Mouse (Mus musculus) hindbrain, postnatal 0 days (tissue): Measurements from ENCODE around the gene Parva. TPM values are rescaled to one million over a fixed set of nuclear protein-coding genes. Genes with fewer than 3 reads are reported as not detected.

ENCODE experiments used
- ATAC-seq: fragments of 200-750 bp; cut with Nextera tagmentation; 2 replicates; pipeline ENCODE4 v1.8.0; 2017; ENCODE audit warnings: mild to moderate bottlenecking, moderate TSS enrichment, moderate library complexity
- DNase-seq: peaks from one replicate; pipeline ENCODE4 v3.0.0-alpha.2; 2015; ENCODE audit warnings: low spot score
- H3K27ac ChIP-seq: fragments of 300-500 bp; sonication (generic); 2 replicates; pipeline ENCODE4 v1.5.1; 2014; ENCODE audit warnings: mild to moderate bottlenecking
- H3K27me3 ChIP-seq: fragments of 300-500 bp; sonication (generic); 2 replicates; pipeline ENCODE4 v1.6.1; 2014; ENCODE audit warnings: low read length, mixed read lengths; ENCODE audit not compliant: insufficient read depth
- H3K36me3 ChIP-seq: fragments of 300-500 bp; sonication (generic); 2 replicates; pipeline ENCODE4 v1.6.1; 2014; ENCODE audit warnings: low read length, mixed read lengths; ENCODE audit not compliant: insufficient read depth
- H3K4me1 ChIP-seq: fragments of 300-500 bp; sonication (generic); 2 replicates; pipeline ENCODE4 v1.6.1; 2014; ENCODE audit warnings: antibody characterized with exemption, low read length, mixed read lengths; ENCODE audit not compliant: insufficient read depth
- H3K4me2 ChIP-seq: fragments of 300-500 bp; sonication (generic); 2 replicates; pipeline ENCODE4 v1.6.1; 2014; ENCODE audit warnings: low read depth, mild to moderate bottlenecking, low read length, moderate library complexity, mixed read lengths
- H3K4me3 ChIP-seq: fragments of 300-500 bp; sonication (generic); 2 replicates; pipeline ENCODE4 v1.5.1; 2014; ENCODE audit warnings: low read length
- H3K9ac ChIP-seq: fragments of 300-500 bp; sonication (generic); replicated peaks from 2 replicates; pipeline ENCODE4 v1.6.1; 2014; ENCODE audit warnings: mild to moderate bottlenecking, low read length, moderate library complexity, mixed read lengths
- H3K9me3 ChIP-seq: fragments of 300-500 bp; sonication (generic); 2 replicates; pipeline ENCODE4 v1.6.1; 2016; ENCODE audit warnings: low read length, mixed read lengths
- CTCF ChIP-seq: IDR thresholded peaks from 2 replicates; pipeline ENCODE4 v1.5.1; 2016; ENCODE audit warnings: antibody characterized with exemption, control low read depth, low read depth
- WGBS: fragments of 180-500 bp; shearing (Covaris S2); extraction: QIAGEN DNeasy Blood & Tissue Kit; methylation state at CpG from one replicate; pipeline ENCODE4 v1.1.7; 2014; 5-methylcytosine and 5-hydroxymethylcytosine counted together
- polyA plus RNA-seq: library from polyadenylated mRNA; unstranded; fragments of >200 nt; fragmentation: Nextera tagmentation; extraction: Ambion mirVana; gene quantifications from 2 replicates; pipeline ENCODE4 v1.2.1, GENCODE M21; 2015
- total RNA-seq: library from RNA; depleted of rRNA; stranded (reverse); fragments of >200 nt; gene quantifications from 2 replicates; pipeline ENCODE4 v1.2.3, GENCODE M21; 2014

The Parva gene
- total and polyA plus RNA-seq, 2 experiments from 2014 or later, result 26.3 to 34.0 TPM

DNA sequence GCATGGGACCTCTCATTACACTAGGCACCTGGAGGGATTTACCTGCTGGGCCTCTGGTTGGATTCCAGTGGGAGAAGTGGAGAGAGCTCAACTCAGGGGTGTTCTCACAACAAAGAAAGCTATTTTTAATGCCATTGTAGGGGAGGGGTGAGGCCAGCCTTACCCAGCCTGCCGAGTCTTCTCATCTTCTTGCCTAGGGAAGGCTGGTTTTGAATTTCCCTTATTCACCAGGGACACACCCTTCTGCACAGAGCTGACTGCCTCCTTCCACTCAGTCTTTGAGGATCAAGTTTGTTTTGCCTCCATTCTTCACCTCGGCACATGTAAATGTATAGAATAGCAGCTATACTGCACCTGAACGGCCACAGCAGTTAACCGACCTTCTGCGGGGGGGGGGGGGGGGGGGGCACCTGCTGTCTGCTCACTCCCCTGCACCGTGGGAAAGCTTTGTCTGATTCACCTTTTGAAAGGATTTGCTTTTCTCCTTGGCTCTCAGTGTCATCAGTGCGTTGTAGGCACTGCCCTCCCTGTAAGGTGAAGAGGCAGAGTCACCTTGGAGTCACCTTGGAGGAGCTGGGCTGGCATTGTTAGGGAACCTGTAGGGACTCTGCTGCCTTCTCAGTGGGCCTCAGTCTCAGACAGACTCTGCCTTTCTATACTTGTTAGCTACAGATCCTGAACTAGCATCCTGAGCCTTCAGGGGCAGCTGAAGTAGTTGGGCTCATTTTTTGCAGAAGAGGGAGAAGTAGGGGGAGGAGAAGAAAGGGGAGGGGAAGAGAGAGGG is 10.4 kb upstream of the Parva start:
- peak overlapping the region; percentile 34 for H3K4me2 ChIP-seq
- 13% methylated on average over 7 of the region's 7 CpGs for WGBS

DNA sequence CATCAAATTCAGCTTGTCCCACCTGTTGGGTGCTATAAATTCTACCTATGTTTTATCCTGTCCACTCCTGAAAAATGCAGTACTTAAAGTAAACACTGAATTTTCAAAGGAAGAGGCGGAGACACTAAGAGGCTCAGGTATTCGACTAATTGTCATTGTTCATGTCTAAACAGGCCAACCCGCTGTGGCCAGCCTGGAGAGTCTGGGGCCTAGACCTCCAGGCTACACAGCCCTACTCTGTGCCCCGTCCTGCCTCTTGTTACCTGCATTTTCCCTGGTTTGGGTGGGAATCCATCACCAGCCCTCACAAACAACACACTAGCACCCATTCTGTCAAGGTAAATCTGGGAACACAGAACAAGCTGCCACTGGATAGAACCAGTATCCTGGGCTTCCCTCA is 9.7 kb upstream of the Parva start:
- Histone ChIP-seq H3K4me3 (no peak overlapping the region), H3K27ac (no peak overlapping the region), H3K4me1 (peaks cover 12% of the 10 kb centered on the region; the same call in 1 of the 2 replicates), H3K4me2 (no peak overlapping the region), H3K9ac (no peak overlapping the region), H3K9me3 (no peaks in the 10 kb centered on the region), H3K36me3 (no peaks in the 10 kb centered on the region), H3K27me3 (no peaks in the 10 kb centered on the region)
- DNase-seq (no peak), ATAC-seq (no peak)
- WGBS, result 78% methylated on average over 4 of the region's 4 CpGs
- no peak for TF ChIP-seq CTCF

More for the DNA sequence above, 10.4 kb upstream of the Parva start:
- Histone ChIP-seq H3K27ac (peak overlapping the region; percentile 15; the same call in 1 of the 2 replicates), H3K36me3 (no peaks in the 10 kb centered on the region), H3K9me3 (no peaks in the 10 kb centered on the region), H3K4me3 (no peak overlapping the region), H3K4me1 (peaks cover 12% of the 10 kb centered on the region; the same call in 1 of the 2 replicates), H3K9ac (no peak overlapping the region), H3K27me3 (no peaks in the 10 kb centered on the region)
- no peak for DNase-seq
- ATAC-seq, result peak; percentile 45; the same call in 1 of the 2 replicates
- no peak for TF ChIP-seq CTCF

DNA sequence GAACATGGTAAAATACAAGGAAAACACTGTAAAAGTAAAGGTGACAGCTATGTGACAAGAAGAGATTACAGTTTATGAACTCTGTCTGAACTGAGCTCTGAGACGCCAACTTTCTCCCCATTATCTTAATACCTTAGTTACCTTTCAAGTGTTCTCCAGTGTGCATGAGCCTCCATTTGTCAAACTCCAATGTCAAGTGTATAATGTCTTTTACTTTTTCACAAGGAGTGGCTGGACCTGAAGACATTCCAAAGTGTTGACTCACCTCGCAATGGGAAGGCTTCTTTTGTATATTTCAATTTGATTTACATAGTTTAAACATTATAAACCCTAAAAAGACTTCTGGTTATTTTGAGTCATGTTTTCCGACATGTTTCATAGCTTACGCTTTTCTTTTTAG is 3.9 kb upstream of the Parva start:
- no peaks in the 10 kb centered on the region for H3K9me3 ChIP-seq
- H3K4me3 ChIP-seq, result no peak overlapping the region
- no peaks in the 10 kb centered on the region for H3K27me3 ChIP-seq
- DNase-seq (no peak), ATAC-seq (no peak)
- WGBS, result 93% methylated on average over 4 of the region's 4 CpGs
- peaks cover 4% of the 10 kb centered on the region; the same call in 1 of the 2 replicates for H3K4me1 ChIP-seq
- H3K36me3 ChIP-seq, result no peaks in the 10 kb centered on the region
- H3K27ac ChIP-seq, result no peak overlapping the region
- H3K9ac ChIP-seq, result no peak overlapping the region
- no peak overlapping the region for H3K4me2 ChIP-seq
- no peak for TF ChIP-seq CTCF

DNA sequence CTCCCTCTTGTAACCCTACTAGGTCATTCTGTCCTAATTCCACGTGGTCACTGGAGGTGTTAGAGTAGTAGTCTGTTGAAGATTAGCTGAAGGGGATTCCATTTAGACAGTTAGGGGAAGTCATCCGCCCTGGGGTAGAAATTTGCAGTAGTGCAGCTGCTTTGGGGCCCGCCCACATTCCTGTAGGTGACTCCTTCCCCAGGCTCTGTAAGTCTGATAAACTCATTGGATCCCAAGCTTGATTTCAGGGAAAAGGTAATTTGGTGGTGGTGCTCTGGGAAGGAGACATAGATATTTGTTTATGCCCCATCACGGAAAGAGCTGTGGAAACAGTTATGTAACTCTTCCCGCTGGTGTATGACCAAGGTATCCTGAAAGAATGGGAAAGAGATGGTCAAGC is 494 bp upstream of the Parva start:
- 64% methylated on average over 5 of the region's 5 CpGs for WGBS
- H3K36me3 ChIP-seq, result no peaks in the 10 kb centered on the region
- H3K9me3 ChIP-seq, result no peaks in the 10 kb centered on the region
- 0 out of 2 replicates have a peak overlapping the region, but pooled peaks have one; percentile 88 for H3K27ac ChIP-seq
- DNase-seq, result no peak
- TF ChIP-seq CTCF, result no peak
- no peak overlapping the region for H3K4me3 ChIP-seq
- peaks cover 4% of the 10 kb centered on the region; the same call in 1 of the 2 replicates for H3K4me1 ChIP-seq
- ATAC-seq, result no peak
- no peak overlapping the region for H3K9ac ChIP-seq
- peak overlapping the region; percentile 97; the same call in 1 of the 2 replicates for H3K4me2 ChIP-seq
- H3K27me3 ChIP-seq, result no peaks in the 10 kb centered on the region

DNA sequence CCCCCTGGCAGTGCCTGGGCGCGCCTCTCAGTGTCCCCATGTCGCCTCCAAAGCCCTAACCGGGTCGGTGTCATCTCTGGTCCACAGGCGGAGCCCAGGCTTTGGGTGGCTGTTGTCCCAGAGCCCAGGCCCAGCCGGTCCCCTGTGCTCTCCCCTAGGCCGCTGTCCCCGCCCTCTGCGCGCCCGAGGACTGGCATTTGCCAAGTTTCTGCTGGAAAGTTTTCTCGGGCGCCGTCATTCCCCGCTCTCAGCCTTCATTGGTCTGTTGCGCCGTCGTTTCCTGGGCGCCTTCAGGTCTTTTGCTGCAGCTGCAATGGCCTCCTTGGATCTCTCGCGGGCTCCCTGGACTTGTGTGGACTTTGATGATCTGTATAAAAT is 842 bp downstream of the Parva start:
- Histone ChIP-seq H3K9me3 (no peaks in the 10 kb centered on the region), H3K27me3 (no peaks in the 10 kb centered on the region), H3K27ac (peak overlapping the region; percentile 88), H3K4me1 (peaks cover 4% of the 10 kb centered on the region; the same call in 1 of the 2 replicates), H3K4me2 (peak overlapping the region; percentile 97), H3K9ac (peak overlapping the region; percentile 74), H3K36me3 (no peaks in the 10 kb centered on the region), H3K4me3 (peak overlapping the region; percentile 68)
- under 1% methylated on average over 22 of the region's 22 CpGs for WGBS
- DNase-seq (peak; percentile 84), ATAC-seq (peak; percentile 91)
- no peak; the same call in 1 of the 2 replicates for TF ChIP-seq CTCF

DNA sequence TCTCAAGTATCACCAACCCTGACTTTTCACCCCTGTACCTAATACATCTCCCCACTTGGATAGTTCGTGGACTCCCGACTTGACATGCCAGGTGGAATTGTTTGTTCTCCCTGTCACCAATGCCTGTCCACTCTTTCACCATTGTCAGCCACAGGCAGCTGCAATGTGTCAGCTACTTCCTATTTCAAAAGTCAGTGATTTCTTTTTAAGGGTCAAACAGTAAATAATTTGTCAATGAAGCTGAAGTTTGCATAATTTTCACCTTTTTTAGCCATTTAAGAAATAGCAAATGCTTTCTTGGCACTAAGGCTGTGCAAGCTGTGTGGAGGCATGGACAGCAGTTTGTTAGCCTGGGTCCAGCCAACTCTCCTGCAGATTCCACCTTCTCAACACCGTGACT is 12.5 kb downstream of the Parva start:
- DNase-seq, result no peak

More for the DNA sequence above, 12.5 kb downstream of the Parva start:
- Histone ChIP-seq H3K36me3 (no peaks in the 10 kb centered on the region), H3K4me3 (no peak overlapping the region), H3K27me3 (no peaks in the 10 kb centered on the region), H3K9ac (no peak overlapping the region), H3K27ac (no peak overlapping the region), H3K4me2 (no peak overlapping the region), H3K9me3 (no peaks in the 10 kb centered on the region), H3K4me1 (peaks cover 8% of the 10 kb centered on the region)
- WGBS, result 78% methylated on average over 3 of the region's 3 CpGs
- ATAC-seq, result no peak
- TF ChIP-seq CTCF, result no peak
